Mouse (Mus musculus) frontal cortex, postnatal 25 days (tissue): ENCODE measurements around the gene AC124502.3.

ENCODE experiments used
- DNase-seq, 2 experiments: peaks; one replicate each; pipeline ENCODE4 v3.0.0; 2022; ENCODE audit warnings: low spot score in 2 of 2

The AC124502.3 gene

GRCm38 (mm10) chr19:5026111-5026510 lies 12.6 kb upstream of the AC124502.3 start:
- no peak for DNase-seq

- DNase-seq: no peak
These were observed 6.0 kb upstream of the AC124502.3 start for GRCm38 (mm10) chr19:5032686-5033085.

- no peak for DNase-seq
These were observed 2.1 kb upstream of the AC124502.3 start for GRCm38 (mm10) chr19:5036577-5036976.

GRCm38 (mm10) chr19:5037678-5038571 lies 766 bp upstream of the AC124502.3 start:
- DNase-seq: peak; percentile 81 to 88

- DNase-seq: no peak
These were observed 817 bp downstream of the AC124502.3 start for GRCm38 (mm10) chr19:5039301-5040114.

GRCm38 (mm10) chr19:5040862-5041523 lies 2.3 kb downstream of the AC124502.3 start, which contains the start of gene Brms1:
Brms1 (plus strand) TSS chr19:5041354.
- DNase-seq: peak; percentile 84 to 90

GRCm38 (mm10) chr19:5041588-5041987 lies 2.9 kb downstream of the AC124502.3 start:
- no peak for DNase-seq

GRCm38 (mm10) chr19:5045531-5045930 lies 6.8 kb downstream of the AC124502.3 start:
- no peak for DNase-seq

GRCm38 (mm10) chr19:5048138-5049056 lies 9.7 kb downstream of the AC124502.3 start:
- DNase-seq: peak in 1 of 2 experiments; percentile 55

- no peak for DNase-seq
These were observed 10.6 kb downstream of the AC124502.3 start for GRCm38 (mm10) chr19:5049325-5049724.

GRCm38 (mm10) chr19:5050047-5050905 lies 11.6 kb downstream of the AC124502.3 start, which contains the start of gene Rin1:
Rin1 (plus strand) TSS chr19:5050481.
- peak in 1 of 2 experiments; percentile 55 for DNase-seq

- DNase-seq: no peak
These were observed 12.3 kb downstream of the AC124502.3 start for GRCm38 (mm10) chr19:5051031-5051430.

- DNase-seq: no peak
These were observed 12.8 kb downstream of the AC124502.3 start for GRCm38 (mm10) chr19:5051515-5051914.

- no peak for DNase-seq
These were observed 13.6 kb downstream of the AC124502.3 start for GRCm38 (mm10) chr19:5052166-5052822.

GRCm38 (mm10) chr19:5052853-5053252 lies 14.2 kb downstream of the AC124502.3 start:
- no peak for DNase-seq

- DNase-seq: no peak
These were observed 15.2 kb downstream of the AC124502.3 start for GRCm38 (mm10) chr19:5053909-5054308.

GRCm38 (mm10) chr19:5056251-5056650 lies 17.6 kb downstream of the AC124502.3 start:
- DNase-seq: no peak

- no peak for DNase-seq
These were observed 19.4 kb downstream of the AC124502.3 start for GRCm38 (mm10) chr19:5057876-5058775.
